ENCODE assay signal across 21 mouse cellular contexts in the genomic region with DNA sequence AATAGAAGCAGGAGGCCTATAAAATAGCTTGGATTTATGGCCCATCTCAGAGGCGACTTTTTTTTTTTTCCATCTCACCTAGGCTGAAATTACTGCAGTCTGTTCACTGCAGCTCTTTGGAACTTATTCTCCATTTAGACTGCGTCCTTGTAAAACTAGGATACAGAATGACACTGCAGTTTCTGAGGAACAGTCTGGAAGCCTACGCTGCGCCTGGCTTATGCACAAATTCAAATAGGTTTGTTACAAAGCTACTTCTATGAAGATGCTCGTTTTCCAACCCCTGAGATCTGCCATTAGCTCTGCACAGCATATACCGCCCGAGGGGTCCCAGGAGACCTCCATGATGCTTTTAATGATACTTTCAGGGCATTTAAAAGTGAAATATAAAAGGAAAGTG. TPM values are rescaled to one million over a fixed set of nuclear protein-coding genes. Genes with fewer than 3 reads are reported as not detected.
DNase-seq lines count a peak whose midpoint lies in the region; ATAC-seq and TF ChIP-seq lines count a peak whose summit lies in the region.
"Had no signal": no experiment of that assay in that cellular context is flagged by ENCODE, and none has a peak within 500 bp of the region (broad histone marks: within the 10 kb centered on the region; RNA-seq: fewer than 3 reads in every experiment).

No protein-coding gene starts in this region.

- no peaks in the 10 kb centered on the region for H3K4me1 ChIP-seq in midbrain, embryonic 14.5 days (ENCODE audit: control insufficient read depth, insufficient read depth, low read length)
- H3K4me1 ChIP-seq in midbrain, embryonic 16.5 days (ENCODE audit: control insufficient read depth, insufficient read depth, low read length) = no peaks in the 10 kb centered on the region
- no peaks in the 10 kb centered on the region for H3K4me1 ChIP-seq in kidney, adult 2 months (ENCODE audit: control insufficient read depth, insufficient read depth, low read length)
- no peaks in the 10 kb centered on the region for H3K4me1 ChIP-seq in liver, postnatal 0 days (ENCODE audit: insufficient read depth)
- H3K4me1 ChIP-seq: embryonic facial prominence, embryonic 13.5 days; forebrain, embryonic 12.5 days; heart, embryonic 15.5 days had no signal

- no peak for TF ChIP-seq EP300 in liver, postnatal 0 days (IDR thresholded peaks at IDR 0.05; ENCODE audit: low read depth)

- no peak for TF ChIP-seq POLR2A in kidney, adult 2 months (IDR thresholded peaks at IDR 0.05; ENCODE audit: low read depth, low read length)

- H3K4me3 ChIP-seq in midbrain, embryonic 14.5 days (replicated peaks; ENCODE audit: low read depth, low read length) = no peak overlapping the region
- no peak overlapping the region for H3K4me3 ChIP-seq in midbrain, embryonic 16.5 days (ENCODE audit: low read depth, low read length)
- no peak overlapping the region for H3K4me3 ChIP-seq in kidney, adult 2 months (ENCODE audit: insufficient read depth, low read depth, low read length)
- no peak overlapping the region for H3K4me3 ChIP-seq in liver, postnatal 0 days (ENCODE audit: low read depth, low read length)
- H3K4me3 ChIP-seq: embryonic facial prominence, embryonic 13.5 days; forebrain, embryonic 12.5 days; heart, embryonic 15.5 days; hindbrain, embryonic 13.5 days had no signal

- intact Hi-C loops in left cerebral cortex, postnatal 14 days (cut with DNase I) = no loop called here

- 73% methylated on average over 7 of the region's 7 CpGs for WGBS in midbrain, embryonic 14.5 days
- 66% methylated on average over 7 of the region's 7 CpGs for WGBS in midbrain, embryonic 16.5 days
- WGBS in kidney, adult 2 months = 80% methylated on average over 7 of the region's 7 CpGs
- WGBS in liver, postnatal 0 days (ENCODE audit: insufficient replicate concordance) = 79% methylated on average over 7 of the region's 7 CpGs

- no peaks in the 10 kb centered on the region for H3K27me3 ChIP-seq in midbrain, embryonic 14.5 days (ENCODE audit: control insufficient read depth, insufficient read depth, low read length)
- no peaks in the 10 kb centered on the region for H3K27me3 ChIP-seq in midbrain, embryonic 16.5 days (ENCODE audit: control insufficient read depth, insufficient read depth, low read depth, low read length)
- no peaks in the 10 kb centered on the region for H3K27me3 ChIP-seq in kidney, adult 2 months (replicated peaks; ENCODE audit: control insufficient read depth, insufficient read depth, low read length)
- H3K27me3 ChIP-seq in liver, postnatal 0 days (ENCODE audit: insufficient read depth, low read length) = no peaks in the 10 kb centered on the region
- H3K27me3 ChIP-seq: embryonic facial prominence, embryonic 13.5 days; forebrain, embryonic 12.5 days; heart, embryonic 15.5 days; hindbrain, embryonic 13.5 days had no signal

- DNase-seq in midbrain, embryonic 14.5 days = peak; percentile 49
- peak; percentile 12 to 59 for DNase-seq in layer of hippocampus, adult 18-20 months (ENCODE audit: low spot score in 2 of 2)
- DNase-seq in left cerebral cortex, postnatal 14 days (ENCODE audit: low spot score in 2 of 2) = peak; percentile 61 to 69
- DNase-seq in right cerebral cortex, postnatal 36 days (ENCODE audit: low spot score in 2 of 2) = peak; percentile 29 to 54
- DNase-seq in natural killer cell, adult 2 months (ENCODE audit: low spot score in 2 of 2) = no peak
- no peak for DNase-seq in kidney, adult 2 months
- DNase-seq in liver, postnatal 0 days = no peak
- DNase-seq: adrenal gland, postnatal 36 days; cerebellum, postnatal 36 days; kidney, adult 11 months; thymus, adult 18-20 months had no signal

- H3K4me2 ChIP-seq in midbrain, embryonic 14.5 days (ENCODE audit: low read length) = no peak overlapping the region
- no peak overlapping the region for H3K4me2 ChIP-seq in midbrain, embryonic 16.5 days (ENCODE audit: low read length)
- H3K4me2 ChIP-seq in liver, postnatal 0 days (ENCODE audit: low read depth, low read length) = no peak overlapping the region
- H3K4me2 ChIP-seq: embryonic facial prominence, embryonic 13.5 days; forebrain, embryonic 12.5 days; heart, embryonic 15.5 days; hindbrain, embryonic 13.5 days; liver, embryonic 11.5 days had no signal

- no peak for TF ChIP-seq CTCF in kidney, adult 2 months (conservative IDR thresholded peaks at IDR 0.05; ENCODE audit: insufficient read depth, insufficient read length, low read depth, low read length)
- TF ChIP-seq CTCF in liver, postnatal 0 days (IDR thresholded peaks at IDR 0.05; ENCODE audit: low read depth) = no peak

- H3K9me3 ChIP-seq in midbrain, embryonic 14.5 days (ENCODE audit: control insufficient read depth, low read length) = no peaks in the 10 kb centered on the region
- H3K9me3 ChIP-seq in midbrain, embryonic 16.5 days (replicated peaks; ENCODE audit: control insufficient read depth, low read length, poor library complexity, severe bottlenecking) = no peaks in the 10 kb centered on the region
- H3K9me3 ChIP-seq in liver, postnatal 0 days (ENCODE audit: low read length) = no peaks in the 10 kb centered on the region
- H3K9me3 ChIP-seq: embryonic facial prominence, embryonic 13.5 days; forebrain, embryonic 12.5 days; heart, embryonic 15.5 days; hindbrain, embryonic 13.5 days had no signal

- no peaks in the 10 kb centered on the region for H3K36me3 ChIP-seq in midbrain, embryonic 14.5 days (ENCODE audit: control insufficient read depth, insufficient read depth, low read length)
- no peaks in the 10 kb centered on the region for H3K36me3 ChIP-seq in midbrain, embryonic 16.5 days (ENCODE audit: control insufficient read depth, insufficient read depth, low read length)
- H3K36me3 ChIP-seq in kidney, adult 2 months (ENCODE audit: control insufficient read depth, insufficient read depth, low read length) = no peaks in the 10 kb centered on the region
- H3K36me3 ChIP-seq in liver, postnatal 0 days (replicated peaks; ENCODE audit: insufficient read depth, low read length) = no peaks in the 10 kb centered on the region
- H3K36me3 ChIP-seq: embryonic facial prominence, embryonic 13.5 days; forebrain, embryonic 12.5 days; heart, embryonic 15.5 days; hindbrain, embryonic 13.5 days had no signal

- H3K27ac ChIP-seq in midbrain, embryonic 14.5 days (replicated peaks; ENCODE audit: low read depth, low read length) = no peak overlapping the region
- H3K27ac ChIP-seq in midbrain, embryonic 16.5 days (ENCODE audit: low read length) = no peak overlapping the region
- H3K27ac ChIP-seq in kidney, adult 2 months (ENCODE audit: insufficient read depth, low read depth, low read length) = no peak overlapping the region
- no peak overlapping the region for H3K27ac ChIP-seq in liver, postnatal 0 days (ENCODE audit: low read depth)
- H3K27ac ChIP-seq: embryonic facial prominence, embryonic 13.5 days; forebrain, embryonic 12.5 days; heart, embryonic 15.5 days; hindbrain, embryonic 13.5 days had no signal

- no peak for ATAC-seq in midbrain, embryonic 14.5 days (ENCODE audit: low FRiP score, low TSS enrichment)
- no peak for ATAC-seq in midbrain, embryonic 16.5 days
- ATAC-seq in liver, postnatal 0 days = no peak

- H3K9ac ChIP-seq in midbrain, embryonic 14.5 days (replicated peaks; ENCODE audit: low read length) = no peak overlapping the region
- no peak overlapping the region for H3K9ac ChIP-seq in midbrain, embryonic 16.5 days (ENCODE audit: low read depth, low read length)
- no peak overlapping the region for H3K9ac ChIP-seq in liver, postnatal 0 days (replicated peaks)
- H3K9ac ChIP-seq: embryonic facial prominence, embryonic 13.5 days; forebrain, embryonic 12.5 days; heart, embryonic 15.5 days; hindbrain, embryonic 13.5 days had no signal

RNA-seq across cellular contexts. Expression of a gene that starts 31.3 kb away (rescaled TPM):
- 0.26 TPM in 2 replicates for polyA plus RNA-seq in midbrain, embryonic 14.5 days (2014; fragmentation: Nextera tagmentation; extraction: Ambion mirVana)
- polyA plus RNA-seq in midbrain, embryonic 16.5 days (2015; fragmentation: Nextera tagmentation; extraction: Ambion mirVana) = 0.27 and 0.41 TPM in 2 replicates
- total RNA-seq in layer of hippocampus, adult 18-20 months (2021) = not detected
- under 1 TPM in 1 of 2 experiments, not detected in 1; 0.23 TPM for total RNA-seq in left cerebral cortex, postnatal 14 days (2021)
- not detected in 2 replicates for polyA plus RNA-seq in kidney, adult 2 months (2012; rRNA removed)
- polyA plus RNA-seq in liver, postnatal 0 days (2015; fragmentation: Nextera tagmentation; extraction: Ambion mirVana) = not detected in 2 replicates
- total RNA-seq: adrenal gland, postnatal 36 days; ES-E14; megakaryocyte, adult 5-6 weeks had no signal
- polyA plus RNA-seq: C2C12; forebrain, embryonic 12.5 days; heart, embryonic 15.5 days; lung, embryonic 16.5 days had no signal

Comparison
In these comparisons a context has a peak if more than half of its experiments do, and no peak if none do; other contexts are left out.
1. DNase-seq: peak in midbrain, embryonic 14.5 days (single experiment), layer of hippocampus, adult 18-20 months (2 of 2), left cerebral cortex, postnatal 14 days (2 of 2) and right cerebral cortex, postnatal 36 days (2 of 2); none in natural killer cell, adult 2 months (0 of 2), kidney, adult 2 months (single experiment) and liver, postnatal 0 days (single experiment).